Mouse (Mus musculus): Measurements from ENCODE around the gene Prkd1.

- no peak for TF ChIP-seq CTCF (conservative IDR thresholded peaks at IDR 0.05; ENCODE audit: low read length)
- no peak for TF ChIP-seq NANOG (IDR thresholded peaks at IDR 0.05; ENCODE audit: borderline replicate concordance, low read length)
These were observed 103.3 kb downstream of the Prkd1 start for GRCm38 (mm10) chr12:50545610-50545919.

Data from E14TG2a.4 (cell line).